Comparison of ENCODE assay signal across 8 mouse cellular contexts in genomic region chr7:17055287-17055946, GRCm38 (mm10). TPM values are rescaled to one million over a fixed set of nuclear protein-coding genes. Genes with fewer than 3 reads are reported as not detected.
DNase-seq lines count a peak whose midpoint lies in the region; ATAC-seq lines count a peak whose summit lies in the region.

No protein-coding gene starts in this region.

- H3K4me2 ChIP-seq in liver, embryonic 11.5 days, result peak overlapping the region; percentile 84
- H3K4me2 ChIP-seq in intestine, embryonic 14.5 days (ENCODE audit: low read length), result peak overlapping the region; percentile 67
- peak overlapping the region; percentile 84 for H3K4me2 ChIP-seq in neural tube, embryonic 12.5 days (replicated peaks)

- no peaks in the 10 kb centered on the region for H3K9me3 ChIP-seq in liver, embryonic 11.5 days (ENCODE audit: control insufficient read depth, low read length)
- peaks cover 3% of the 10 kb centered on the region; the same call in 1 of the 2 replicates for H3K9me3 ChIP-seq in forebrain, embryonic 10.5 days
- no peaks in the 10 kb centered on the region for H3K9me3 ChIP-seq in intestine, embryonic 14.5 days (ENCODE audit: control insufficient read depth, low read length)
- no peaks in the 10 kb centered on the region for H3K9me3 ChIP-seq in neural tube, embryonic 12.5 days

- DNase-seq in liver, embryonic 11.5 days (ENCODE audit: low spot score), result no peak
- DNase-seq in liver (no peak), MN1 (ENCODE audit: low spot score) (no peak)
- DNase-seq in forebrain, embryonic 10.5 days (ENCODE audit: extremely low spot score, low spot score), result no peak
- DNase-seq in intestine, embryonic 14.5 days (ENCODE audit: low spot score), result peak; percentile 24
- no peak for DNase-seq in left cerebral cortex, adult 18-20 months (ENCODE audit: low spot score in 2 of 2)
- no peak for DNase-seq in layer of hippocampus, adult 11-12 months (ENCODE audit: low spot score)

- no peaks in the 10 kb centered on the region for H3K27me3 ChIP-seq in liver, embryonic 11.5 days (replicated peaks; ENCODE audit: control insufficient read depth, insufficient read depth, low read length)
- peaks cover 15% of the 10 kb centered on the region for H3K27me3 ChIP-seq in forebrain, embryonic 10.5 days (ENCODE audit: poor library complexity, severe bottlenecking)
- H3K27me3 ChIP-seq in intestine, embryonic 14.5 days (replicated peaks; ENCODE audit: control insufficient read depth, insufficient read depth, low read length), result no peaks in the 10 kb centered on the region
- 0 out of 2 replicates have a peak, but pooled peaks cover 4% of the 10 kb centered on the region for H3K27me3 ChIP-seq in neural tube, embryonic 12.5 days (replicated peaks)

- H3K27ac ChIP-seq in liver, embryonic 11.5 days (ENCODE audit: low read depth, low read length), result no peak overlapping the region
- no peak overlapping the region for H3K27ac ChIP-seq in forebrain, embryonic 10.5 days
- no peak overlapping the region for H3K27ac ChIP-seq in intestine, embryonic 14.5 days (ENCODE audit: low read depth)
- H3K27ac ChIP-seq in neural tube, embryonic 12.5 days, result no peak overlapping the region

- WGBS in liver, embryonic 11.5 days, result 83% methylated on average over 4 of the region's 4 CpGs
- WGBS in forebrain, embryonic 10.5 days, result 93% methylated on average over 4 of the region's 4 CpGs
- 90% methylated on average over 4 of the region's 4 CpGs for WGBS in intestine, embryonic 14.5 days
- WGBS in neural tube, embryonic 12.5 days, result 90% methylated on average over 4 of the region's 4 CpGs

- H3K9ac ChIP-seq in liver, embryonic 11.5 days (ENCODE audit: low read depth, low read length), result no peak overlapping the region
- H3K9ac ChIP-seq in intestine, embryonic 14.5 days (ENCODE audit: low read length), result no peak overlapping the region
- 0 out of 2 replicates have a peak overlapping the region, but pooled peaks have one; percentile 44 for H3K9ac ChIP-seq in neural tube, embryonic 12.5 days

- peaks cover 24% of the 10 kb centered on the region for H3K36me3 ChIP-seq in liver, embryonic 11.5 days (ENCODE audit: control insufficient read depth, insufficient read depth, low read length)
- H3K36me3 ChIP-seq in forebrain, embryonic 10.5 days (replicated peaks), result no peaks in the 10 kb centered on the region
- peaks cover 32% of the 10 kb centered on the region for H3K36me3 ChIP-seq in intestine, embryonic 14.5 days (ENCODE audit: control insufficient read depth, insufficient read depth, low read length)
- no peaks in the 10 kb centered on the region for H3K36me3 ChIP-seq in neural tube, embryonic 12.5 days

- peaks cover 37% of the 10 kb centered on the region for H3K4me1 ChIP-seq in liver, embryonic 11.5 days (replicated peaks; ENCODE audit: control insufficient read depth, insufficient read depth, low read length)
- peaks cover 51% of the 10 kb centered on the region for H3K4me1 ChIP-seq in forebrain, embryonic 10.5 days
- H3K4me1 ChIP-seq in intestine, embryonic 14.5 days (replicated peaks; ENCODE audit: control insufficient read depth, insufficient read depth, low read length), result peaks cover 34% of the 10 kb centered on the region
- H3K4me1 ChIP-seq in neural tube, embryonic 12.5 days, result peaks cover 40% of the 10 kb centered on the region

- ATAC-seq in liver, embryonic 11.5 days (replicated peaks; ENCODE audit: low FRiP score), result no peak
- ATAC-seq in intestine, embryonic 14.5 days (replicated peaks; ENCODE audit: low FRiP score, low TSS enrichment, low read depth), result no peak
- ATAC-seq in neural tube, embryonic 12.5 days (ENCODE audit: low FRiP score, low read depth), result no peak

- peak overlapping the region; percentile 63 for H3K4me3 ChIP-seq in liver, embryonic 11.5 days (ENCODE audit: low read depth, low read length)
- peak overlapping the region; percentile 63 for H3K4me3 ChIP-seq in forebrain, embryonic 10.5 days
- H3K4me3 ChIP-seq in intestine, embryonic 14.5 days (ENCODE audit: low read depth, low read length), result peak overlapping the region; percentile 54
- no peak overlapping the region for H3K4me3 ChIP-seq in neural tube, embryonic 12.5 days

RNA-seq across cellular contexts. Expression of gene Hif3a, which starts 6.8 kb away (rescaled TPM):
- polyA plus RNA-seq in liver, embryonic 11.5 days (2014; fragmentation: Nextera tagmentation; extraction: Ambion mirVana), result 28.3 and 32.1 TPM in 2 replicates
- polyA plus RNA-seq in forebrain, embryonic 10.5 days (2016; fragmentation: Nextera tagmentation; extraction: Ambion mirVana), result 4.3 and 5.3 TPM in 2 replicates
- polyA plus RNA-seq in intestine, embryonic 14.5 days (2014; fragmentation: Nextera tagmentation; extraction: Ambion mirVana), result 55.8 and 58.2 TPM in 2 replicates
- 5.2 and 5.7 TPM in 2 replicates for polyA plus RNA-seq in neural tube, embryonic 12.5 days (2016; fragmentation: Nextera tagmentation; extraction: Ambion mirVana)
- total RNA-seq in left cerebral cortex, adult 18-20 months (2021), result 1 to 10 TPM; 3.1 to 3.2 TPM

RNA-seq across cellular contexts. Expression of gene Psg16, which starts 18.4 kb away (rescaled TPM):
- 0.12 TPM in 2 replicates for polyA plus RNA-seq in liver, embryonic 11.5 days (2014; fragmentation: Nextera tagmentation; extraction: Ambion mirVana)
- polyA plus RNA-seq in forebrain, embryonic 10.5 days (2016; fragmentation: Nextera tagmentation; extraction: Ambion mirVana), result 0.11 and 0.12 TPM in 2 replicates
- polyA plus RNA-seq in intestine, embryonic 14.5 days (2014; fragmentation: Nextera tagmentation; extraction: Ambion mirVana), result 0.11 and 0.36 TPM in 2 replicates
- 0.27 and 0.28 TPM in 2 replicates for polyA plus RNA-seq in neural tube, embryonic 12.5 days (2016; fragmentation: Nextera tagmentation; extraction: Ambion mirVana)
- 1 to 10 TPM; 5.3 to 5.8 TPM for total RNA-seq in left cerebral cortex, adult 18-20 months (2021)

RNA-seq across cellular contexts. Expression of gene Ppp5c, which starts 27.7 kb away (rescaled TPM):
- 124 and 128 TPM in 2 replicates for polyA plus RNA-seq in liver, embryonic 11.5 days (2014; fragmentation: Nextera tagmentation; extraction: Ambion mirVana)
- 149 and 150 TPM in 2 replicates for polyA plus RNA-seq in forebrain, embryonic 10.5 days (2016; fragmentation: Nextera tagmentation; extraction: Ambion mirVana)
- 101 and 103 TPM in 2 replicates for polyA plus RNA-seq in intestine, embryonic 14.5 days (2014; fragmentation: Nextera tagmentation; extraction: Ambion mirVana)
- 112 and 113 TPM in 2 replicates for polyA plus RNA-seq in neural tube, embryonic 12.5 days (2016; fragmentation: Nextera tagmentation; extraction: Ambion mirVana)
- 100 to 1,000 TPM; 147 to 181 TPM for total RNA-seq in left cerebral cortex, adult 18-20 months (2021)
